Mouse (Mus musculus): ENCODE measurements at regions not wholly inside any gene's neighbourhood (a gene's known extent, or its start where the extent isn't known, plus 50 kb on each side); places are given as distances from the start of the nearest gene placed in this dataset.
A peak's percentile ranks its signal among the peaks of the same experiment; 100 is the strongest.

GRCm38 (mm10) chr2:11416122-11416521 lies 137.8 kb downstream of the Pfkfb3 start:
- Histone ChIP-seq H3K36me3 (ENCODE audit: control insufficient read depth, insufficient read depth, low read length) (no peaks in the 10 kb centered on the region), H3K27me3 (ENCODE audit: control insufficient read depth, insufficient read depth, low read length) (no peaks in the 10 kb centered on the region), H3K27ac (ENCODE audit: insufficient read depth, low read length) (no peak overlapping the region), H3K4me3 (ENCODE audit: extremely low read depth, insufficient read depth, insufficient read length) (no peak overlapping the region), H3K4me1 (ENCODE audit: control insufficient read depth, insufficient read depth, insufficient read length) (no peaks in the 10 kb centered on the region)
- TF ChIP-seq CTCF (IDR thresholded peaks at IDR 0.05; ENCODE audit: extremely low read depth, insufficient read depth, insufficient read length, insufficient replicate concordance) (no peak), POLR2A (IDR thresholded peaks at IDR 0.05; ENCODE audit: low read depth, low read length) (no peak)
- 84% methylated on average over 11 of the region's 11 CpGs for WGBS
- DNase-seq (ENCODE audit: low read depth in 1 of 2, low spot score in 2 of 2), result no peak

GRCm38 (mm10) chr2:11412521-11412920 lies 141.4 kb downstream of the Pfkfb3 start:
- Histone ChIP-seq H3K4me3 (ENCODE audit: extremely low read depth, insufficient read depth, insufficient read length) (no peak overlapping the region), H3K4me1 (ENCODE audit: control insufficient read depth, insufficient read depth, insufficient read length) (no peaks in the 10 kb centered on the region), H3K27ac (ENCODE audit: insufficient read depth, low read length) (no peak overlapping the region), H3K27me3 (ENCODE audit: control insufficient read depth, insufficient read depth, low read length) (no peaks in the 10 kb centered on the region), H3K36me3 (ENCODE audit: control insufficient read depth, insufficient read depth, low read length) (no peaks in the 10 kb centered on the region)
- no peak for DNase-seq (ENCODE audit: low read depth in 1 of 2, low spot score in 2 of 2)
- WGBS, result 94% methylated on average over 6 of the region's 6 CpGs
- TF ChIP-seq POLR2A (IDR thresholded peaks at IDR 0.05; ENCODE audit: low read depth, low read length) (no peak), CTCF (IDR thresholded peaks at IDR 0.05; ENCODE audit: extremely low read depth, insufficient read depth, insufficient read length, insufficient replicate concordance) (no peak)

GRCm38 (mm10) chr2:11408497-11408896 lies 145.4 kb downstream of the Pfkfb3 start:
- Histone ChIP-seq H3K4me3 (ENCODE audit: extremely low read depth, insufficient read depth, insufficient read length) (no peak overlapping the region), H3K36me3 (ENCODE audit: control insufficient read depth, insufficient read depth, low read length) (no peaks in the 10 kb centered on the region), H3K27ac (ENCODE audit: insufficient read depth, low read length) (no peak overlapping the region), H3K27me3 (ENCODE audit: control insufficient read depth, insufficient read depth, low read length) (no peaks in the 10 kb centered on the region), H3K4me1 (ENCODE audit: control insufficient read depth, insufficient read depth, insufficient read length) (no peaks in the 10 kb centered on the region)
- peak; percentile 9 to 25 for DNase-seq (ENCODE audit: low read depth in 1 of 2, low spot score in 2 of 2)
- TF ChIP-seq POLR2A (IDR thresholded peaks at IDR 0.05; ENCODE audit: low read depth, low read length) (no peak), CTCF (IDR thresholded peaks at IDR 0.05; ENCODE audit: extremely low read depth, insufficient read depth, insufficient read length, insufficient replicate concordance) (no peak)
- 39% methylated on average over 5 of the region's 6 CpGs for WGBS

- Histone ChIP-seq H3K36me3 (ENCODE audit: control insufficient read depth, insufficient read depth, low read length) (no peaks in the 10 kb centered on the region), H3K4me1 (ENCODE audit: control insufficient read depth, insufficient read depth, insufficient read length) (no peaks in the 10 kb centered on the region), H3K27me3 (ENCODE audit: control insufficient read depth, insufficient read depth, low read length) (no peaks in the 10 kb centered on the region), H3K4me3 (ENCODE audit: extremely low read depth, insufficient read depth, insufficient read length) (no peak overlapping the region), H3K27ac (ENCODE audit: insufficient read depth, low read length) (no peak overlapping the region)
- no peak for TF ChIP-seq POLR2A (IDR thresholded peaks at IDR 0.05; ENCODE audit: low read depth, low read length)
- no peak for TF ChIP-seq CTCF (IDR thresholded peaks at IDR 0.05; ENCODE audit: extremely low read depth, insufficient read depth, insufficient read length, insufficient replicate concordance)
- WGBS, result 93% methylated on average over 1 of the region's 1 CpGs
- no peak for DNase-seq (ENCODE audit: low read depth in 1 of 2, low spot score in 2 of 2)
Measured at GRCm38 (mm10) chr2:11406103-11406615, 147.7 kb downstream of the Pfkfb3 start.

GRCm38 (mm10) chr2:11402218-11402848 lies 151.5 kb downstream of the Pfkfb3 start:
- no peak overlapping the region for H3K27ac ChIP-seq (ENCODE audit: insufficient read depth, low read length)

GRCm38 (mm10) chr2:11399411-11399810 lies 154.5 kb downstream of the Pfkfb3 start:
- no peak overlapping the region for H3K27ac ChIP-seq (ENCODE audit: insufficient read depth, low read length)
- 96% methylated on average over 3 of the region's 3 CpGs for WGBS
- DNase-seq (ENCODE audit: low read depth in 1 of 2, low spot score in 2 of 2), result no peak
- TF ChIP-seq CTCF (IDR thresholded peaks at IDR 0.05; ENCODE audit: extremely low read depth, insufficient read depth, insufficient read length, insufficient replicate concordance), result no peak
- no peak for TF ChIP-seq POLR2A (IDR thresholded peaks at IDR 0.05; ENCODE audit: low read depth, low read length)
- no peaks in the 10 kb centered on the region for H3K4me1 ChIP-seq (ENCODE audit: control insufficient read depth, insufficient read depth, insufficient read length)
- H3K4me3 ChIP-seq (ENCODE audit: extremely low read depth, insufficient read depth, insufficient read length), result no peak overlapping the region
- no peaks in the 10 kb centered on the region for H3K27me3 ChIP-seq (ENCODE audit: control insufficient read depth, insufficient read depth, low read length)
- H3K36me3 ChIP-seq (ENCODE audit: control insufficient read depth, insufficient read depth, low read length), result no peaks in the 10 kb centered on the region

More at GRCm38 (mm10) chr2:11402218-11402848, 151.5 kb downstream of the Pfkfb3 start:
- WGBS, result 84% methylated on average over 10 of the region's 10 CpGs
- Histone ChIP-seq H3K4me1 (ENCODE audit: control insufficient read depth, insufficient read depth, insufficient read length) (no peaks in the 10 kb centered on the region), H3K36me3 (ENCODE audit: control insufficient read depth, insufficient read depth, low read length) (no peaks in the 10 kb centered on the region), H3K4me3 (ENCODE audit: extremely low read depth, insufficient read depth, insufficient read length) (no peak overlapping the region), H3K27me3 (ENCODE audit: control insufficient read depth, insufficient read depth, low read length) (no peaks in the 10 kb centered on the region)
- TF ChIP-seq CTCF (IDR thresholded peaks at IDR 0.05; ENCODE audit: extremely low read depth, insufficient read depth, insufficient read length, insufficient replicate concordance) (no peak), POLR2A (IDR thresholded peaks at IDR 0.05; ENCODE audit: low read depth, low read length) (no peak)
- DNase-seq (ENCODE audit: low read depth in 1 of 2, low spot score in 2 of 2), result no peak

GRCm38 (mm10) chr2:11398949-11399348 lies 154.9 kb downstream of the Pfkfb3 start:
- H3K27me3 ChIP-seq (ENCODE audit: control insufficient read depth, insufficient read depth, low read length), result no peaks in the 10 kb centered on the region
- TF ChIP-seq CTCF (IDR thresholded peaks at IDR 0.05; ENCODE audit: extremely low read depth, insufficient read depth, insufficient read length, insufficient replicate concordance), result no peak
- no peak for TF ChIP-seq POLR2A (IDR thresholded peaks at IDR 0.05; ENCODE audit: low read depth, low read length)
- no peak overlapping the region for H3K4me3 ChIP-seq (ENCODE audit: extremely low read depth, insufficient read depth, insufficient read length)
- no peaks in the 10 kb centered on the region for H3K4me1 ChIP-seq (ENCODE audit: control insufficient read depth, insufficient read depth, insufficient read length)
- H3K36me3 ChIP-seq (ENCODE audit: control insufficient read depth, insufficient read depth, low read length), result no peaks in the 10 kb centered on the region
- no peak overlapping the region for H3K27ac ChIP-seq (ENCODE audit: insufficient read depth, low read length)
- WGBS, result 90% methylated on average over 6 of the region's 6 CpGs
- DNase-seq (ENCODE audit: low read depth in 1 of 2, low spot score in 2 of 2), result no peak
